Mouse (Mus musculus) CD4-positive helper T cell, adult 2 months (primary cell): ENCODE measurements around the gene Glyat.
"Not testable (repeated sequence)": the region's sequence is repeated elsewhere in the genome, so short reads cannot be mapped to it uniquely, and the experiment has no call there.

ENCODE experiments used
- DNase-seq: peaks from one replicate; pipeline ENCODE4 v3.0.0-alpha.2; 2012; ENCODE audit warnings: low read depth, missing footprints, low spot score

Gene Glyat

GRCm38 (mm10) chr19:12633176-12633575 is at the start of gene Glyat:
TSS of gene Glyat (plus strand) at chr19:12633308.
- DNase-seq: no peak

- no peak for DNase-seq
Measured at GRCm38 (mm10) chr19:12585310-12585709, 47.8 kb upstream of the Glyat start.

GRCm38 (mm10) chr19:12591908-12592307 is 41.2 kb upstream of the Glyat start:
- DNase-seq: peak; percentile 81

DNA sequence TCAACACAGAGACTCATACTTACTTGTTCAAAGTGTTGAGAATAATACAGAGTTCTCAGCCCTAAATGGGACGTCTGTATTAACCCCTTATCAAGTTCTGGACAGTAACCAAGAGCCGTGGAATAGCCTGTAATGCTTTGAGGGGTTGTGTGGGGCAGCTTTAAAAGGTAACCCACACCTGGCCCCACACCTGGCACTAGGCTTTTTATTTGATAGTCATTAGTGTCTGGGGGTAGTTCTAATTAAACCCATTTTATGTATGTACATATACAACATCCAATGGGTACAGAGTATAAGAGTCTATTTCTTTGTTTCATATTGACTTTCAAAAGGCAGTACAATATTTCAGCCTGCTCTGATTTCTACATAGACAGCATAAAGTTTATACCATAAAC is 38.0 kb upstream of the Glyat start:
- DNase-seq: no peak

DNA sequence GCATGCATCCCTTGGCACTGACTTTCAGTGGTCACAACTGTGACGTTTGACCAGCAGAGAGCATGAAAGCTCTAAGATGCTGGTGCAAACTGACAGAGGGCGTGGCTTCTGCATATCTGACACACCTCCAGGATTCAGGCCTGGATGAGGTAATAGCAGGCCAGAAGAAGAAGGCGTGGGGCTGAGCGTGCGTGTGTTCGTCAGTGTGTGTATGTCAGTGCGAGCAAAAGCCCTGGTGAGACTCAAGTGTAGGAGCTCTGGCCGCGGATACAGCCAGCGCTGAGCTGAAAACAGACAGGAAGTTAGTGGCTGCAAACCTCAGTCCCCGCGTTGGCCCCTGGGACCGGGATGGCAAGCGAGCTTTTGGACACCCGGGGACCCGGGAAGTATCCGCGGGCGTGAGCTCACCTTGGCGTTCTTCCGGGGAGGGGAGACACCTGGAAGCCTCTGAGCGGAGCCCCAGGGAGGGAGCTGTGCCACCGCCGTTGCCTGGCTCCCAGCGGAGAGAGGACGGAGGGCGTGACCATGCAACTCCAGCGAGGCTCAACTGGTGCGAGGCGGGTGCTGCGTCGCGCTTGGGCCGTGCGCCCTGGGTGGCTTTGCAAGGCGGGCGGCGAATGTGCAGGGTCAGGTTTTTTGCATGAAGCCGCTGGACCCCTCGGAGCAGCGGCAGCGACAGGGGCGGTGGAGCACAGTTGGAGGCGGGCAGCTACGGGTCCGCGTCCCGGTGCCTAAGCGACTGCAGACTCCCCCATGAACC is 37.4 kb upstream of the Glyat start:
- DNase-seq: peak; percentile 72

- no peak for DNase-seq
Measured at GRCm38 (mm10) chr19:12596290-12597072, 36.6 kb upstream of the Glyat start.

DNA sequence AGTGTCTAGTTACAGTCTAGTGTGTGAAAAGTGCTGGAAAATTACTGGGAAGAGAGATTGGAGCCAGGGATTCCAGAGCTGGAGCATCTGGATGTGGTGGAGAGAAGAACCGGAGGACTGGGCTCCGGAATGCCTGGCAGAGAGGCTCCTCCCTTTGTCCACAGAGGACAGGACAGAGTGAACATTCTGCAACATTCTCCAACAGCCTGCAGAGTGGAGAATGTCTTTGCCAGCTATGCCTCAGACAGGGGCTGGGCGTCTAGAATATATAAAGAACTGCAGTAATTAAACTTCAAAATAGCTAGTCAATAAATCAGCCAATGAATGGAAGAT is 36.1 kb upstream of the Glyat start:
- DNase-seq: no peak

GRCm38 (mm10) chr19:12598674-12599073 is 34.4 kb upstream of the Glyat start:
- no peak for DNase-seq

DNA sequence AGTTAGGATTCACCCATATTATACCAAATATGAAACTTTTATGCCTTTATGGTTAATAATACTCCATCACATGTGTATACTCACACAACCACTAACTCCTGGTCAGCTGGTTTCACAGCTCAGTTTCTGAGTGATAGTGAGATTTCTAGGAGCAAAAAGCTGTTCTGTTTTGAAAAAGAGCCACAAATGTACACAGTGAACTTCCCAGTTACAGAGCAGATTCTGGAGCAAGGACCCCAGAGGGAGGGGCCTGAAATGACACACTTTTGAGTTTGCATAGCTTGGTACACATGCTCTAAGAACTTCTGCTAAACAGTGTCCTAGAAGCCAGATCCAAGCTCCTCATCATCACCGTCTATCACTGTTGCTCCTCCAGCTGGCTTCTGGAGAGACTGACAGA is 33.4 kb upstream of the Glyat start, which contains the start of gene Gm4952:
Gene Gm4952 (plus strand): TSS at position 301 of the 400 bp plus-strand sequence.
- DNase-seq: no peak

DNA sequence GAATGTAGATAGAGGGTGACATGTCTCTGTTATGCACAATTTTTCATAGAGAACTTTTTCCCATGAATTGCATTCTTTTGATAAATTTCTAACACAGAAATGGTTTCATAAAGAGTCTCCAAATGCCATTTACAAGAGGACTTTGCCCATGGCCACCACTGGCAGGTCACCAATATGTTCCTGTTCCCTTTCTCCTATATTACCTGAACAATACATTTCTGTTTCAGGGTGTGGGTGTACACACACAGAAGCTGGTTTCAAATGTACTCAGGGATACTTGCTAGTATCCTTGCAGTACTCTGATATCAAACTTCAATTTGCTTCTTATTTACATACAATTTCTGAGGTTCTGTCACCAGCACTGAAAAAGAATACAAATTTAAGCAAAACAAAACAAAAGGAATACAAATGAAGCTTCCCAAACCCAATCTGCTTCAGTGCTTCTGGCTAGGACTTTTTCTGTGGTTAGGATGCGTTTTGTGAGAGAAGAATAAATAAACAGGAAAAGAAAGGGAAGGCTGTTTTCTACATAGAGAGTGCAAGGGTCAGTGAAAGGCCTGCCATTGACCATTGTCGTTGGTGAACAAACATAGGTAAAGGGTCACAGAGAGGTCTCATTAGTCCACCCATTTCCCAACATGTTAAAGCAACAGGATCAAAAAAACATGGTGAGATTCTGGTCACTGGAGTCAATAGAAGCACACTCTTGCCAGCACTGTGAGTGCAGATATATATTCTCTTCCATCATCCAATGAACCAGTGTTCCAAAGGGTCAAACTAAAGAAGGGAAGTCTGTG is 32.2 kb upstream of the Glyat start:
- DNase-seq: no peak

DNA sequence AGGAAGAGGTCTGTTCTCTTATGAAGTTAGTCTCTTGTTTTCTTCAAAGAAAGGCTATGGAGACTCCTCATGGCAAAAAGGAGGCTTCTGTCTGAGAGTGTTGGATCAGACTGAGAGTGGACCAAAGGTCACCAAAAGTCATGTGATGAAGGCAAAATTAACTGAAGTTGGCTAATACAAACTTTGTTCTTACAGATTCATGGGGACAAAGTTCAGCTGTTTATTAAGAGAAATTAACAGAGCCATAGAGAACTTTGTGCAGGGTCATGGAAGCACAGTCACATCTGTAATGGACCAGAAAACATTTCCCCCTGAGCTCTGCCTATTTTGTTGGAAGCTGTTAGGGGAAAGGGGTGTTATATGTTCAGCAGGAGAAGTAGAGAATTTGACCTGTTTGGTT is 24.8 kb upstream of the Glyat start:
- no peak for DNase-seq

DNA sequence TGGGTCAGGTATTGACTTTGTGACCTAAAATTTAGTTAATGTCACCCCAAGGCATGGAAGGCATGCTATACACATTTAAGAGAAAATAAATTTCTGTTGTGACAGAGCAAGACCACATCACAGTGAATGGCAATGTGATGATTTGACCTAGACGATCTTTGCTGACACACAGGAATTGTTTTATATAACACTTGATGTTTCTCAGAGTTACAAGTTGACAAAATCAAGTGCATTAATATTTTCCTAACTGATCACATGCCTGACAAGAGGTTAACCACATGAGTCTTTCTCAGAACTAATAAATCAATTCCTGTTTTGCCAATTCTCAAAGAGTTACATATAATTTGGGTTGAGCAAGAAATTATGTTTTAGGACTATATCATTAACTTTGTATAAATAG is 19.5 kb upstream of the Glyat start:
- no peak for DNase-seq

DNA sequence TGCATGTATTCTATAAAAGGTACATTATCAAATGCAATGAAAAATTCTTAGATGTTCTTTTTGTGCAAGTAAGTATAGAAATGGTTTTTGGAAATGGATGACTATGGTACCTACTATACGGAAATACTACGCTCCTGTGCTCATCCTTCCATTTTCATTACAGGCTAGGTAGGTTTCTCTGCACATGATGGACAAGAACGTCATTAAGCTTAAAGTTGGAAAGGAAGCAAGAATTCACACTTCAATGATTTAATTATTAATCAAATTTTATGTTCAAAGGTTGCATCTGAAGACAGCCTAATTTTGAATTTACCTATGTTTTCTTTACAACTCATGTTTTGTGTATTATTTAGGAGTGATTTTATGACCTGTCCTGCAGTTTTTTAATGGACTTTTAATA is 1.2 kb downstream of the Glyat start:
- DNase-seq: no peak

- DNase-seq: no peak
Measured at GRCm38 (mm10) chr19:12634963-12635362, 1.9 kb downstream of the Glyat start.

- DNase-seq: no peak
Measured at GRCm38 (mm10) chr19:12636863-12637262, 3.8 kb downstream of the Glyat start.

- DNase-seq: no peak
Measured at GRCm38 (mm10) chr19:12638049-12638448, 4.9 kb downstream of the Glyat start.

- DNase-seq: no peak
Measured at GRCm38 (mm10) chr19:12649511-12649910, 16.4 kb downstream of the Glyat start.

DNA sequence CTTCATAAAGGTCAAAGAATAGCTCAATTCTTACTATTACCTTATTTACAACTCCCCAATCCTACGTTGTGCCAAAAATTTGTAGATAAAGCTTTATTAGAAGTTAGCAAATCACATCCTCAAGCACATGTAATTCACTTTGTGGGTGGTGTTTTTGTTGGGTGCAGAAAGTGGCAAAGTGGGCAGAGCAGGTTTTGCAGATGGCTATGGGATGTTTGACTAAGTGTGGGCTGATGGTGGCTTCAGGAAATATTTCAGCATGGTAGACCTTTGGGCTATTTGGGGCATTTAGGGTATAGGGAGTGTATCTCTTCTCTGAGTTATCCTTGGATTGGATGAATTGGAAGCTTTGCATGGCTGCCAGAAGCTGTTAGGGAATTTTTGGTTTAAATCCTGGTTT is 33.0 kb downstream of the Glyat start:
- DNase-seq: no peak

DNA sequence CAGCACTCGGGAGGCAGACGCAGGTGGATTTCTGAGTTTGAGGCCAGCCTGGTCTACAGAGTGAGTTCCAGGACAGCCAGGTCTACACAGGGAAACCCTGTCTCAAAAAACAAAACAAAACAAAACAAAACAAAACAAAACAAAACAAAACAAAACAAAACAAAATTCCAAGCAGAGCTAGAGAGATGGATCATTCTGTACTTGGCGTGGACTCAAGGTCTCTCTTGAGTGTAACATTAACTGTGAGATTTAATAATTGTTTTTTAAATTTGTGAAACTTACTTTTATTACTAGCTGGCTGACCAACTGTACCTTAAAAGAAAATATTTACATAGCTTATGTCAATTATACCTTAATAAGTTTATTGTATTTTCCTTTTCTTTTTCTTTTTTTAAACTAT is 35.5 kb downstream of the Glyat start:
- not testable (repeated sequence) for DNase-seq

DNA sequence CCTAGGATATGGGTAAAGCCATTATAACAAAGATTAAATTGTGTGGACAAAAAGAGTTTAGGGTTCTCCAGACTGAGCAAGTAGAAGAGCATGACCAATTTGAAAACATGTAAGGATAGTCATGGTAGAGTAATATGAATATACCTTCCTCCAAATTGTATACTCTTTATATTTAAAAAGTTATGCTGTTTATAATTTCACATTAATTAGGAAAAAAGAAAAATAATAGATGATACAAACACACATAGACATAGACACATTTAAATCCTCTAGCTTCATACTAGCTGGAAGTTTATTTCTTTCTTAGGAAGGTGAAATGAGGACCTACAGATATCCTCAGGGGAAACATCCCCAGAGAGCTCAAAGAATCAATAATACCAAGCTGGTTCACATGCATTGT is 37.0 kb downstream of the Glyat start, which contains the start of gene Olfr1442:
Gene Olfr1442 (plus strand): TSS at position 301 of the 400 bp plus-strand sequence.
- no peak for DNase-seq

DNA sequence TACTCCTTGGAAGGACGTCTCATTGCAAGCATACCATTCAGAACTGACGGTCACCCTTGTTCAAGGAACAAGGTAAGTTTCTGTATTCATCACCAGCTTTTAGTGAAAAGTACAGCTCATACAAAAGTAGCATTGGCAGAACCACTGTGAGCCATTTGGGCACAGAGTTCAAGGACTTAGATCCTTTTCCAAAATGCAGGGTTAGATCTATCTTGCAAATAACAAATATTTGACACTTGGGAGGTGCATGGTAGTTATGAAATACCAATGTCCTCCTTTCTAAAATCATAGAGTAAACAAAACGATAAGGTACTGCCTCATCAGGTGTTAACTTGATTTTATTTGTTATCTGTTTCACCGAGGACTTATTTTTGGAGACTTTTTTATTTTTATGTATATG is 37.9 kb downstream of the Glyat start:
- no peak for DNase-seq

GRCm38 (mm10) chr19:12677812-12678211 is 44.7 kb downstream of the Glyat start, which contains the start of gene Olfr1443:
TSS of gene Olfr1443 (plus strand) at chr19:12678112.
- DNase-seq: no peak
